Mouse (Mus musculus) midbrain, embryonic 10.5 days (tissue): Measurements from ENCODE around the gene Plxna4. TPM values are rescaled to one million over a fixed set of nuclear protein-coding genes. Genes with fewer than 3 reads are reported as not detected.

ENCODE experiments used
- DNase-seq: peaks from one replicate; pipeline ENCODE4 v3.0.0-alpha.2; 2017; ENCODE audit warnings: low spot score
- H3K27ac ChIP-seq: fragments of 300-500 bp; sonication (generic); replicated peaks from 2 replicates; pipeline ENCODE4 v1.5.1; 2016; ENCODE audit warnings: mild to moderate bottlenecking
- H3K27me3 ChIP-seq: fragments of 300-500 bp; sonication (generic); 2 replicates; pipeline ENCODE4 v1.6.1; 2016; ENCODE audit warnings: low read depth, mild to moderate bottlenecking; ENCODE audit not compliant: poor library complexity, severe bottlenecking
- H3K36me3 ChIP-seq: fragments of 300-500 bp; sonication (generic); 2 replicates; pipeline ENCODE4 v1.6.1; 2016; ENCODE audit warnings: mild to moderate bottlenecking, moderate library complexity
- H3K4me1 ChIP-seq: fragments of 300-500 bp; sonication (generic); 2 replicates; pipeline ENCODE4 v1.6.1; 2016
- H3K4me3 ChIP-seq: fragments of 300-500 bp; sonication (generic); 2 replicates; pipeline ENCODE4 v1.5.1; 2016; ENCODE audit warnings: mild to moderate bottlenecking, moderate library complexity
- H3K9me3 ChIP-seq: fragments of 300-500 bp; sonication (generic); replicated peaks from 2 replicates; pipeline ENCODE4 v1.6.1; 2016; ENCODE audit warnings: mild to moderate bottlenecking
- WGBS: fragments of 180-500 bp; shearing (Covaris S2); methylation state at CpG from one replicate; pipeline ENCODE4 v1.1.7; 2016; 5-methylcytosine and 5-hydroxymethylcytosine counted together
- polyA plus RNA-seq: library from polyadenylated mRNA; unstranded; fragments of >200 nt; fragmentation: Nextera tagmentation; extraction: Ambion mirVana; gene quantifications from 2 replicates; pipeline ENCODE4 v1.2.1, GENCODE M21; 2016

Plxna4 gene
- polyA plus RNA-seq, 1 experiment from 2014 or later, result 1.2 TPM

DNA sequence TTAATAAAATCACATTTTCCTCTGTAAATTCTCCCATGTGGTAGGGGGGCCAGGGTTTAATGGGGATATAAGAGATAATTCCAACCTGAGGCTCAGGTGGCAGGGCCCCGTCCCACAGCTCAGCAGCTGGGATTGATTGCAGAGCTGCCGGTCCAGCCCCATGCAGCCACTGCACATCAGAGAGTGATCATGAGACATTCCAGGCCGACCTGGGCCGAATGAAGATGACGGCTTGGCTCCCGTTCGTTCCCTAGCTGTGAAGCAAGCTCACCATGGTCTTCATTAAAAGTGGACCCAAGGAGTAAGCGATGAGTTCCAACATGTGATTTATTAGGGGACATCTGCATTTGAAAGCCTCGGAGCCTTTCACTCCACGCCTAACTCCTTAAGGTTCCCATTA is 206.5 kb downstream of the Plxna4 start:
- H3K36me3 ChIP-seq, result no peaks in the 10 kb centered on the region
- WGBS, result 75% methylated on average over 10 of the region's 10 CpGs
- no peaks in the 10 kb centered on the region for H3K27me3 ChIP-seq
- peaks cover 16% of the 10 kb centered on the region for H3K4me1 ChIP-seq
- no peak overlapping the region for H3K27ac ChIP-seq
- H3K9me3 ChIP-seq, result no peaks in the 10 kb centered on the region
- no peak overlapping the region for H3K4me3 ChIP-seq
- no peak for DNase-seq

DNA sequence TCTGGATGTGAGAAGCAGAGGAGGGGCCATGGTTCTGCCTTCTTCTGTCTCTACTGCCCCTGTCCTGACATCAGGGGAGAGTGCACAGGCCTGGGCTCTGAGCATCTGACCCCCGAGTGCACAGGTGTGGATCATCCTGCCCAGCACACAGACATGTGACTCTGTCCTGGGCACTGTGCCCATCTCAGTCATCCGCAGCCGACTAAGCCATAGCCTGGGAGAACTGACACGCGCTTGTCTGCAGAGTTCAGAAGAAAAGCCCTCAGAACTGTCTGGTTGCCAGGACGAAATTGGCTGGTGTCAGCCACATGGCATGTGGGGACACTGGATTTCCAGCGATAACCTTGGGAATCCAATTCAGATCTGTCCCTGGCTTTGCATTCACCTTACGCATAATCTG is 210.8 kb downstream of the Plxna4 start:
- Histone ChIP-seq H3K9me3 (no peaks in the 10 kb centered on the region), H3K4me3 (no peak overlapping the region), H3K4me1 (peaks cover 16% of the 10 kb centered on the region), H3K27ac (peak overlapping the region; percentile 59), H3K27me3 (no peaks in the 10 kb centered on the region), H3K36me3 (no peaks in the 10 kb centered on the region)
- 85% methylated on average over 8 of the region's 8 CpGs for WGBS
- no peak for DNase-seq

GRCm38 (mm10) chr6:32373931-32374361 is 214.0 kb downstream of the Plxna4 start:
- WGBS, result 90% methylated on average over 8 of the region's 8 CpGs
- no peak for DNase-seq
- H3K36me3 ChIP-seq, result no peaks in the 10 kb centered on the region

DNA sequence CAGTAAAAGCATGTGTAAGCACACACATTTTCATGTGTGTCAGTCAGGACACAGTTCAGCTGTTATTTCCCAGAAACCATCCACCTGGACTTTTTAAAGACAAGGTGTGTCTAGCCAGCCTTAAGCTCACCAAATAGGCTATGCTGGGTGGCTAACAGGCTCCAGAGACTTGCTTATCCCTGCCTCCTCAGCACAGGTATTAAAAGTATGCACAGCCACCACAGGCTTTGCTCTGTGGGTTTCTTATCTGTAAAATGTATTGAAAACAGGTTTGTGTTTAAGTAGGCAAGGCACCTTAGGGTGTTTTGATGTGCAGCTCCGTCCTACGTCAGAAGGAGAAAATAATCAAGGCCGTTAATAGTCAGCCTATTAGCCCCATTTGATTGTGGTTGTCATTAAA is 218.9 kb downstream of the Plxna4 start:
- no peak overlapping the region for H3K4me3 ChIP-seq

More at GRCm38 (mm10) chr6:32373931-32374361, 214.0 kb downstream of the Plxna4 start:
- Histone ChIP-seq H3K27ac (no peak overlapping the region), H3K4me3 (no peak overlapping the region), H3K27me3 (no peaks in the 10 kb centered on the region), H3K4me1 (peaks cover 16% of the 10 kb centered on the region), H3K9me3 (no peaks in the 10 kb centered on the region)

GRCm38 (mm10) chr6:32368408-32368807 is 219.6 kb downstream of the Plxna4 start:
- Histone ChIP-seq H3K4me3 (no peak overlapping the region), H3K36me3 (no peaks in the 10 kb centered on the region), H3K27ac (no peak overlapping the region), H3K4me1 (no peaks in the 10 kb centered on the region), H3K27me3 (no peaks in the 10 kb centered on the region), H3K9me3 (no peaks in the 10 kb centered on the region)
- no peak for DNase-seq
- WGBS, result 76% methylated on average over 4 of the region's 4 CpGs

More for the DNA sequence above, 218.9 kb downstream of the Plxna4 start:
- 86% methylated on average over 3 of the region's 3 CpGs for WGBS
- H3K36me3 ChIP-seq, result no peaks in the 10 kb centered on the region
- no peak overlapping the region for H3K27ac ChIP-seq
- H3K9me3 ChIP-seq, result no peaks in the 10 kb centered on the region
- H3K27me3 ChIP-seq, result no peaks in the 10 kb centered on the region
- no peak for DNase-seq
- no peaks in the 10 kb centered on the region for H3K4me1 ChIP-seq

DNA sequence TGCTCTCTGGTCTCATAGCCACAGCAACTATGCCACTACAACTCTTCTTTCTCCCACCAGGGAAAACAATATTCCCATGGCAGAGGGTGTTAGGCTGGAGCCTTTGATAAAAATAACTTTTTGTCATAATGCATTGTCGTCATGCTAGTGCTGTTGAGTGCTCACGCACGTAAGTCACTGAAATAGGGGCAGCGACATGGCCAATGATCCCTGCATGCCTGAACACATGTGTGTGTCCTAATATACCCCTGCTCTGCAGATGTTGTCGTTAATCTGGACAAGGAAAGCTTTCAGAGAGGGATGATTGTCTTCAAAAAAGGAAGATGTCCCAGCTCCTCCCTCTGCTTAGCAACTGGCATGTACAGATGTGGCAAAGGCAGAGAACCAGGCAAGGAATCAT is 223.1 kb downstream of the Plxna4 start:
- Histone ChIP-seq H3K27me3 (no peaks in the 10 kb centered on the region), H3K4me1 (peaks cover 14% of the 10 kb centered on the region), H3K9me3 (no peaks in the 10 kb centered on the region), H3K27ac (no peak overlapping the region), H3K4me3 (no peak overlapping the region), H3K36me3 (no peaks in the 10 kb centered on the region)
- WGBS, result 92% methylated on average over 5 of the region's 5 CpGs
- DNase-seq, result no peak

DNA sequence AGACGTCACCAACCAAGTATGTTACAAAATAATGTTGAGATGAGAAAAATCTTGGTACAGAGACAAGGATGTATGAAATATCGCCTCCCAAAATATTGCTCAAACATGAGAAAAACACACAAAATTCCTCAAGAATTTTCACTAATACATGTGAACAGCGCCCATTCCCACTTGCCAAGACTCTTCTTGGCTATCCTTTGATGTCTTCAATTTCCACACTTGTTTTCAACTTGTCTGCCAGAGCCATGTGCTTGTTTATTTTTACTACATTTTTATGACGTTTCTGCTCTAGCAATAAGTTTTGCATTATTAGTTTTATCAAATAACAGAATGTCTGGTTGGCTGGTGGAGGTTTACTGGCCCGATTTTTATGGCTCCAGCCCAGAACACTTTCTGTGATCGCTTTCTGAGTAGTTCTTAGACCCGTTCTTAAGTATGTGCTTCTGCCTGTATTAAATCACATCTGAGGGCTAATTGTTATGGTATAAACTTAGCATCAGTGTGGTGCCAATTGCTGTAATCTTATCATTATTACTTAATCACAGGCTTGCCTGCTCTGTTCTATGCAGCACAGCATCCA is 224.4 kb downstream of the Plxna4 start:
- Histone ChIP-seq H3K27ac (no peak overlapping the region), H3K4me3 (no peak overlapping the region), H3K36me3 (no peaks in the 10 kb centered on the region), H3K9me3 (no peaks in the 10 kb centered on the region), H3K27me3 (no peaks in the 10 kb centered on the region), H3K4me1 (peaks cover 14% of the 10 kb centered on the region)
- 91% methylated on average over 7 of the region's 7 CpGs for WGBS
- DNase-seq, result no peak

GRCm38 (mm10) chr6:32362421-32362820 is 225.6 kb downstream of the Plxna4 start:
- DNase-seq, result no peak
- WGBS, result 83% methylated on average over 4 of the region's 4 CpGs
- H3K36me3 ChIP-seq, result no peaks in the 10 kb centered on the region
- no peaks in the 10 kb centered on the region for H3K9me3 ChIP-seq
- H3K27me3 ChIP-seq, result no peaks in the 10 kb centered on the region
- H3K27ac ChIP-seq, result no peak overlapping the region
- H3K4me1 ChIP-seq, result peaks cover 14% of the 10 kb centered on the region
- no peak overlapping the region for H3K4me3 ChIP-seq

GRCm38 (mm10) chr6:32359675-32360074 is 228.3 kb downstream of the Plxna4 start:
- Histone ChIP-seq H3K9me3 (no peaks in the 10 kb centered on the region), H3K27ac (no peak overlapping the region), H3K36me3 (no peaks in the 10 kb centered on the region), H3K27me3 (no peaks in the 10 kb centered on the region), H3K4me1 (peaks cover 14% of the 10 kb centered on the region), H3K4me3 (no peak overlapping the region)
- no peak for DNase-seq
- 84% methylated on average over 3 of the region's 3 CpGs for WGBS

GRCm38 (mm10) chr6:32357497-32357896 is 230.5 kb downstream of the Plxna4 start:
- Histone ChIP-seq H3K4me3 (no peak overlapping the region), H3K4me1 (peaks cover 8% of the 10 kb centered on the region), H3K27ac (no peak overlapping the region), H3K9me3 (no peaks in the 10 kb centered on the region), H3K27me3 (no peaks in the 10 kb centered on the region), H3K36me3 (no peaks in the 10 kb centered on the region)
- DNase-seq, result no peak
- WGBS, result 81% methylated on average over 5 of the region's 5 CpGs

GRCm38 (mm10) chr6:32355559-32355958 is 232.4 kb downstream of the Plxna4 start:
- Histone ChIP-seq H3K27me3 (no peaks in the 10 kb centered on the region), H3K4me3 (no peak overlapping the region), H3K36me3 (no peaks in the 10 kb centered on the region), H3K9me3 (no peaks in the 10 kb centered on the region), H3K4me1 (no peaks in the 10 kb centered on the region), H3K27ac (no peak overlapping the region)
- WGBS, result 92% methylated on average over 4 of the region's 4 CpGs
- no peak for DNase-seq

- no peak for DNase-seq
- Histone ChIP-seq H3K4me3 (no peak overlapping the region), H3K27me3 (no peaks in the 10 kb centered on the region), H3K4me1 (no peaks in the 10 kb centered on the region), H3K36me3 (no peaks in the 10 kb centered on the region), H3K9me3 (no peaks in the 10 kb centered on the region), H3K27ac (no peak overlapping the region)
- whole genome bisulfite sequencing, result 68% methylated on average over 2 of the region's 2 CpGs
Measured at GRCm38 (mm10) chr6:32348996-32349395, 239.0 kb downstream of the Plxna4 start.

DNA sequence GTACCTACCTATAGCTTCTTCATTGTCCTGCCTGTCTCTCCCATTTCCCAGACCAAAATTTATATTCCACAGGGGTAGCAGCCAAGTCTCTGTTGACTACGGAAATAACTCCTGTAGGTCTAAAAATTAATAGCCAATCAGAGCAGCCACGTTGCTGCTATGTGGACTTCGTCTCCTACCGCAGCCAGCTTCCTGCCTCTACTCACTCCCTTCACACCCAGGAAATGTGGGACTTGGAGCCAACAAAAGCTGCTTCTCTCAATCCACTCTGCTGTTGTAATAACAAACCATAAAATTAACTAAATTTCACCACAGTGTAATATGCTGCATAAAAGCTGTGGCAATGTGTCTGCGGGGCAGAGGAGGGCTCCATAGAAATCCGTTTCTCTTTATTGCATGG is 239.9 kb downstream of the Plxna4 start:
- 88% methylated on average over 6 of the region's 6 CpGs for WGBS
- H3K27me3 ChIP-seq, result no peaks in the 10 kb centered on the region

DNA sequence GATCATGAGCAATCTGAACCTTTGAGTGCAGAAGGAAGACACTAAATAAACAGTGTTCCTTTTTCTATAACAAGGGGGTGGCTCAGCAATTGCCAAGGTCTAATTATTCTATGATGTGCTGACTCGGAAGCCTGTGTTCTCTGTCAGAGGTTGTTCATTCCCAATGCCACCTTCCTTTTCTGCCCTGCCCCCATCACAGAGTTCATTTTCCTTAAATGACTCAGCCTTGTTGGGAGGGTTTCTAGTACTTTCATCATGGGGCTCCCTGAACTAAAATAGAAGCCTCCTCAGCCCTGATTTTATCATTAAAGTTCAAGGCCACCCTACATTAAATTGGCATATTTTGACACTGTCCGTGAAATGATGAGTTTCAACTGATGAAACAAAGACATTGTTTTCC is 242.0 kb downstream of the Plxna4 start:
- no peak overlapping the region for H3K4me3 ChIP-seq
- WGBS, result 88% methylated on average over 2 of the region's 2 CpGs
- H3K36me3 ChIP-seq, result no peaks in the 10 kb centered on the region
- DNase-seq, result no peak
- H3K9me3 ChIP-seq, result no peaks in the 10 kb centered on the region
- H3K27ac ChIP-seq, result no peak overlapping the region
- no peaks in the 10 kb centered on the region for H3K4me1 ChIP-seq
- no peaks in the 10 kb centered on the region for H3K27me3 ChIP-seq

More for the DNA sequence above, 239.9 kb downstream of the Plxna4 start:
- Histone ChIP-seq H3K4me3 (no peak overlapping the region), H3K9me3 (no peaks in the 10 kb centered on the region), H3K27ac (no peak overlapping the region), H3K4me1 (no peaks in the 10 kb centered on the region), H3K36me3 (no peaks in the 10 kb centered on the region)
- no peak for DNase-seq
